Mouse (Mus musculus) T-cell, adult 2 months (primary cell): Measurements from ENCODE around the gene Smtnl2.

ENCODE experiments used
- DNase-seq: peaks from one replicate; pipeline ENCODE4 v3.0.0; 2022; ENCODE audit warnings: low spot score

Smtnl2 gene

DNA sequence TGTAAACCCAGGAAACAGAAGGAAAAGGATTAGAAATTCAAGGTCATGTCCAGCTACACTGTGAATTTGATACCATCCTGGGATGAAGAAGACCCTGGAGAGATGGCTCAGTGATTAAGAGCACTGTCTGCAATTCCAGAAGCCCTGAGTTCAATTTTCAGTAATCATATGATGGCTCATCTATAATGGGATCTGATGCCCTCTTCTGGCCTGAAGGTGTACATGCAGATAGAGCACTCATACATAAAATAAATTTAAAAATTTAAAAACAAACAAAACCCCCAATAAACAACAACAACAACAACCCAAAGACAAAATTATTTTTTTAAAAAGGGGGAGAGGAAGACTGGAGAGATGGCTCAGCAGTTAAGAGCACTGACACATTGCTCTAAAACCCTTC is 15.4 kb upstream of the Smtnl2 start:
- no peak for DNase-seq

DNA sequence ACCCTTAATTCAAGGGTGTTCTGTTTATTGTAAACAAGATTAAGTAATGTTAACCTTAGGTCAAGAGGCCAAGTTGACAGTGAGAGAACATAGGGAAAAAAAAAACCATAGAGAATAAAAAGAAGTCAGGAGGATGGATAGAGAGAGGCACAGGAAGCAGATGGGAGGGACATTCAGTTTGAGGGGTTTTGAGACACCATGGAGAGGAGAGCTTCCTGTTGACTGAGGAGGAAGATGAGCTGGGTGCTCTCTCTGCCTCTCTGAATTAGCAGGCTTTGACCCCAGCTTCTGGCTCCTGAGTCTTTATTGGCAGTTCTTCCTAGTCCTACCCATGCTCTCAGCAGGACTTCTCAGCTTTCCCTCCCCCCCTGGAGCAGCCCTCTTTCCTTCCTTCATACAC is 13.7 kb upstream of the Smtnl2 start:
- no peak for DNase-seq

DNA sequence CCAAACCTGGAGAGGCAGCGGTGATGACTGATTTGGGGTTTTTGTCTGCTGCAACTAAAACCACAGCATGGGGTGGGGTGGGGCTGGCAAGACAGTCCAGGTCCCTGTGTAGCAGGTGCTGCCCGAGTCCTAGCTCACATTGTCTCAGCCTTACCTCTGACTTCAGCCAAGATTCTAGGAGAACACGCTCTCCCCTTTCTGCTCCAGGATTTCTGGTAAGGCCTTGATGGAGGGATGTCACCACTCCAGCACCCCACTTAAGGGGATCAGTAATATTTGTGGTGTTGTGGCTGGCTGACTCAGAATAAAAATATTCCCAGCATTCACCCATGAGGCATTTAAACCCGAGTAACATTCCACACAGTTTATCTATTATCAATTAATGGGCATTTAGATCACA is 12.2 kb upstream of the Smtnl2 start:
- no peak for DNase-seq

DNA sequence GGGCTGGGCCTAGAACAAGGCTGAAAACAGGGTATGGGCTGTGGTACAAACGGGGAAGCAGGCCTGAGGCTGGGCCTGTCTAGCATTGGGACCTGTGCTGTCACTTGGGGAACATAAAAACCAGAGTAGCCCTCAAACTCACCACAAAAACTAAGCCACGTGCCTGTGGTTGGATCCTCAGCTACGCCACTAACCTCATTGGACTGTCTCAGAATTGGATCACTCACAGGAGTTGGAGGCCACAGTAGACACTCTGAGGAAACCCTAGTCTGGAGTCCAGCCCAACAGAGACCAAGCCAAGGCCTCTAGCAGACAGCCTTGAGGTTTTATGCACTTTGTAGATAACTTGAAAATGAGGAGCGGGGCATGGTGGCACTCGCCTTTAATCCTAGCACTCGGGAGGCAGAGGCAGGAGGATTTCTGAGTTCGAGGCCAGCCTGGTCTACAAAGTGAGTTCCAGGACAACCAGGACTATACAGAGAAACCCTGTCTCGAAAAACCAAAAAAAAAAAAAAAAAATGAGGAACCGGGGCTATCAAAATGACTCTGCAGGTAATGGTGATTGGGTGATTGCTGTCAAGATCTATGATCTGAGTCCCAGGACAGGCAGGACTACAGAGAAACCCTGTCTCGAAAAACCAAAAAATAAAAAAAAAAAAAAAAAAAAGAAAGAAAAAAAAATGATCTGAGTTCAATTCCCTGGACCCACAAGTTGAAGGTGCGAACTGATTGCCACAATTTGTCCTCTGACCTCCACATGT is 10.2 kb upstream of the Smtnl2 start:
- no peak for DNase-seq

DNA sequence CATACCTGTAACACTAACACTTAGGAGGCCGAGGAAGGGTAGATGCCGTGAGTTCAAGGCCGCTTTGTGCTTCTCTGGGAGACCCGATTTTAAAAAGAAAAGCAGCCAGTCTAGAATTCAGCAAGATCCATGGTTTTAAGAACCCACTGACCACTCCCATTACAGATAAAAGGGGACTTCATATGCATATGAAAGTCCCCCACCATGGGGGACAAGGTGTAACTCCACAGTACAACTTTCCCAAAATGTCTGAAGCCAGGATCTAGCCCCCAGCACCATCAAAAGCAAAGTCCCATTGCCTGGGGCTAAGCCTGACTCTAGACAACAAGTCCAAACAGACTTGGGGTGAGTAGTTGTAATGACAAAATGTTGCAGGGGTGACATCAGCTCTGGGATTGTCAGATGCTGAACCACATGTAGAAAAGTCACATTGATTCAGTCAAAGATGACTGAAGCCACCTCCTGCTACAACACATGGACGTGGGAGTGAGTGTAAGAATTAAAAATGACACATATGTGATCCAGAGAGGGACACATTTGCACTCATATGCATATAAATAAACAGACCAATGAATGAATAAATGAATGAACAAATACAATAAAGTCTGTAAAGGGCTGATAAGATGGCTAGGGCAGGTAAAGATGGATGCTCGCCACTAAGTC is 9.1 kb upstream of the Smtnl2 start:
- no peak for DNase-seq

DNA sequence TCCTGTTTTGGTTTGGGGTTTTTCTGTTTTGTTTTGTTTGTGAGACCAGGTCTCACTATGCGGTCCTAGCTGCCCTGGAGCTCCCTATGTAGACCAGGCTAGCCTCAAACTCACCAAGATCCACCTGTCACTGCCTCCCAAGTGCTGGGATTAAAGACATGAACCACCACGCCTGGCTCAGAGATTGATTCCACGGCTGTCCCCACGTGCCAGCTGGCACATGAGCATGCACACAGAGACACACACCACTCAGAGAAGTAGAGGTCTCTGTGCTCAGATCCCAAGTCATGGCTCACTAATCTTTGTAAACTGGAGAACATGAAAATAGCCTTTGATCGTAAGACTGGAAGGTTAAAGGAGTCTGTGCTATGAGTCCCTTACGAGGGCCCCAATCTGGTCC is 7.5 kb upstream of the Smtnl2 start:
- DNase-seq = no peak

DNA sequence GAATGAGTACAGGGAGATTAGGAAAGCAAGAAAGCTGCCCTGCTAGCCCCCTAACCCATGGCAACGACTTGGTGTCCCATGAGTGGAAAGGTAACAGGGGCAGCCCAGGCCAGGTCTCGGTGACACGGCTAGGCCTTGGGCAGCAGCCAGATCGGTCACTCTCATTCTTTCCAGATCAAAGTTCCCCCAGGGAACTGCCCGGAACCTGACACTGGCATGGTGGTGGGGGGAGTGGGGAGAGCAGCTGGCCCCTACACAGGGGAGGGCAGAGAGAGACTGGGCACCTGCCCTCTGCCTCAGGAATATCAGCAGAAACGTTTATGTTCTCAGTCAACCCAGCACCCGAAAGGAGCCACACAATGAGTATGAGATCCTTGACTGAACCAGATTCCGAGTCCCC is 6.7 kb upstream of the Smtnl2 start:
- DNase-seq = no peak

DNA sequence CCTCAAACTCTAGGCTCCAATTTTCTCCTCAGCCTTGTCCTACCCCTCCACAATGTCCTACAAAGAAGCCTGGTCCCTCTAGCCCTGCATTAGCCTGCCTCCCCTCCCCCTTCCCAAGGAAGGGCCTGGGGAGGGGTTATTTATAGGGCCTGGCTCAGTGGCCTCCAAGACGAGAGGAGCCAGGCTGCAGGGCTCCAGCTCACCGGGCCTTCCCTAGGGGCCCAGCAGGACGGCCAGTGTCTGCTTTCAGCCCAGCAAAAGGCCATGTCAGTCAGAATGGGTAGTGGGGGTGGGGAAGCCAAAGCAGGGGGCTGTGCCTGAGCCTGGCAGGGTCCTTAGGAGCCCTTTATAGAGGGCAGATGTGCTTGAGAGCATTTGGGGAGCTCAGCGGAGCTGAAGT is 5.9 kb upstream of the Smtnl2 start:
- no peak for DNase-seq

DNA sequence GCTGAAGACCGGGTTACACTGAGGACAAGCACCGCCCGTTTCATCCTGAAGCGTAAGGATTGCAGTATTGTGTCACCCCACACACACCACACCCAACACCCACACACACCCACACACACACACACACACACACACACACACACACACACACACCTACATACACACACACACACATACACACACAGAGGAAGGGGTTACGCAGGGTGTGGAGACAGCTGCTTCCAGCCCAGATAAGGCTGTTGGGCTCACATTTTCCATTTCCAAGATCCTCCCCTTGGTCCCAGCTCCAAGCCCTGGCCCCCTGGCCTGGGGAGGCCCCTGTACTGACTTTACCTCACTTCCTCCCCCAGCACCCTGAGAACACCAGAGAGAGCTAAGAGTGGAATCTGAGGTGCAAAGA is 5.2 kb upstream of the Smtnl2 start:
- no peak for DNase-seq

DNA sequence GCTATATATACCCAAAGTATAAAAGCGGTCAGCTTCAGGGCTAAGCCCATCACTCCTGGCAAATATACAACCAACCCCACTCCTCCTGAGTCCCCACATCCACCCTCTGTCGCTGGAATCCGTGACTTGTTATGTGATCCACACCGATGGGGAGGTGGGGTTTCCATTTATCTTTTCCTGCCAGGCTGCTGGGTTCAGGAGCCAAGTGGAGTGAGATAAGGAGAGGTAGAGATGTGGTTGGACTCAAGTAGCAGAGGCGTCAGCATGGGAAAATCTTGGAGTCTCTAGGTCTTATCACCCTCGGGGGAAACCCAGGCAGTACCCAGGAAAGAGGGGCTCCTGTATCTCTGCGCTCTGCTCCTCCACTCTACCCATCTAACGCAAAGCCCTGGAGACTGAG is 3.6 kb upstream of the Smtnl2 start:
- DNase-seq = no peak

DNA sequence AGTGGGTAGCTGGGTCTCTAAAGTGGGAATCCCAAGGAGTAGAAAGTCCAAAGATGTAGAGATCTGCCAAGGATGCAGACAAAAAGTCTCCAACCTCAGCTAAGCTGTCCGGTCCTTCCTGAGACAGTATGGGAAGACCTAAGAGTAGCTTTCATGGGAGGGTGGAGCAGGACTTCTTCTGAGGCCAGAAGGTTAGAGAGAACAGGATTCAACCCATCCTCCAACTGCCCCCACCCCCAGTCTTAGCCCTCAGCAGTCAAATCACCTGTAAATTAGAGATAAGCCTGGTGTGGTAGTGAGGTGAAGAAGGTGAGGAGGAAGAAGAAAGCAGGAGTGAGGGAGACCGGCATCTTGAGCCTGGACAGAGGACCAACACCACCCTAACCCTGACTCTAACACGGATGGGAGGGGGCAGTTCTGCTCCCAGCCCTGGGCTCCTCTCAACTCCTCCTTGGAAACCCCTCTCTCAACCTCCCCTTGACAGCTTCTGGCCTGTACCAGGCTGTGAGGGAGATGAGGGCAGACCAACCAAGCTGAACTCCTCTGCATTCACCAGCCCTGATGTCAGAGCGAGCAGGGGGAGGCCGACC is 2.2 kb upstream of the Smtnl2 start:
- no peak for DNase-seq

DNA sequence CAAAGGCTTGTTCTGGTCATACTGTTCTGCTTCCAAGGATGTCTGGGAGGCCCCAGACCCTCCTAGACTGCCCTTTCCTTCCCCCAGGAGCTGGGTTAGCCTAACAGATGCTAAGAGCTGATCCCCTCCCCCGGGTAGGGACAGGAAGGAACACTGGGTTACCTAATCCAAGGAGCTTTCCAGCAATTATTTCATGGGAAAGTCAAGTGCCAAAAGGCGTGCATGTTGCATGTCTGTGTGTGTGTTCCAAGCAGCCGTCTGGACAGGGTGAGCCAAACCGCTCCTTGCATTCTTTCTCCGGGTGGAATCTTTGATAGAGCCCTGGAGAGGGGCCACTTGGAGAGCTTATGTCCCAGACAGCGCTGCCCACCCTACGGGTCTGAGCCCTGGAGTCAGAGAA is 1.5 kb upstream of the Smtnl2 start:
- no peak for DNase-seq

DNA sequence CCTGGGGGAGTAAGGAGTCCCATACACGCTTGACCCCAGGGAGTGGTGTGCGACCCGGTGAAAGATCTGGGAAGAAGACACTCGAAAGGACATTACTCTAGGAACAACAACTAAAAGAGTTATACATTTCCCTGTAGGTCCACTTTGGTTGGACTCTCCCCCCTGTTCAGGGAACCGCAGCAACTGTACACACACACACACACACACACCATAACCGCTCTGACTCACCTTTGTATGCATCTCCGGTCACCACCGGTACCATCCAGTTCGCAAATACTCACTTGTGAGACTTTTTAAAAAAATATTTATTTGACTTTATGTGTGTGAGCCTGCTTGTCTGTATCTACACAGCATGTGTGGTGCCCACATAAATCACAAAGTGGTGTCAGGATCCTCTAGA is 432 bp upstream of the Smtnl2 start:
- DNase-seq = no peak

DNA sequence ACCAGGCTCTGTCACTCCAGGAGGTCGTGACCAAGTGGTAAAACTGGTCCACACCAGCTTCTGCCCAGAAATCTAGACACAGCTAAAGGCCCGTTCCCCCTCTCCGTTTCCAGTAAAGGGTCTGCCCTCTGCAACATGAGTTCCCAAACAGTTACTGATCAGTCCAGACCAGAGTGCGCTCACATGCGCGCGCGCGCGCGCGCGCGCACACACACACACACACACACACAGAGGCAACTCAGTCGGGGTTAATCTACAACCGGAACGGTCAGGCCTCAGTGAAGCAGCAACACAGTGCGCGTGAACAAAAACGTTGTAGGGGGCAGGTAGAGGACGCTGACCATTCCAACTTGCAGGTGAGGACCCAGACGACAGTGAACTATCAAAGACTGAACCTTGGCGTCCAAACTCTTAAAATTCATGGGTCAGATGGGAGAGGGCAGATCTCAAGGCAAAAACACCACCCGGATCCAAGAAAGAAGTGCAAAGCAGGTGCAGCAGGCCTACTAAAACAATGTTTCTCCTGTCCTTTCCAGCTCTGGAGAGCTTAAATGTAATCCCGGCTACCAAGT is 906 bp downstream of the Smtnl2 start:
- DNase-seq = no peak

DNA sequence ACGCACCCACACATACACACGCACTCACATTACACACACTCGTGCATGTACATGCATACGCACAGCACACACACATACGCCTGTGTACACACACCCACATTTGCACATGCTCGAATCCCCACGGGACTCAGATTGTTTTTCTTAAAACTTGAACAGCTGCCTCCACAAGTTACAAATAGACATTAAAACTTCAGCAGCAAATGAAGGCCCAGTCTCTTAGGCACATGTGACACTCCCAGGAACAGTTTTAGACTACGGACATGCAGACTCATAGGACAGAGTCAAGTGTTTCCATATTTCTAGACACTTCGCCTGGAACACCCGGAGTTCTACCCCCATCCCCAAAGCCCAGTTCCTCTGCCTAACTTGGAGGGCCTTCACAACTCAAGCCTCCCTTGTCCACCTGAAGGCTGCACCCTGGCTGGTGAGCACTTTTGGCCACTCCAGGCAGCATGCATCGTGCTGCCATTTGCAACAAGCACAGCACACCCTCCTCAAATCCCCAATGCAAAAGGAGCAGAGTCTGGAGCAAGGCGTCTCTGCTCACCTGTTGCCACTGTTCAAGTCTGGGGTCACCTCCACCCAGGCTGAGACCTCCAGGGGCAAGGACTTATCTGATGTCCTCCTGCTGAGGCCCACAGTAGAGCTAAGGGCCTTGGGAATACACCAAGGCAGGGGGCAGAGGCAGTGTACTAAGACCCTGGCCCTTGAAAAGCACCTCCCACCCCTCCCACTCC is 1.7 kb downstream of the Smtnl2 start:
- no peak for DNase-seq

DNA sequence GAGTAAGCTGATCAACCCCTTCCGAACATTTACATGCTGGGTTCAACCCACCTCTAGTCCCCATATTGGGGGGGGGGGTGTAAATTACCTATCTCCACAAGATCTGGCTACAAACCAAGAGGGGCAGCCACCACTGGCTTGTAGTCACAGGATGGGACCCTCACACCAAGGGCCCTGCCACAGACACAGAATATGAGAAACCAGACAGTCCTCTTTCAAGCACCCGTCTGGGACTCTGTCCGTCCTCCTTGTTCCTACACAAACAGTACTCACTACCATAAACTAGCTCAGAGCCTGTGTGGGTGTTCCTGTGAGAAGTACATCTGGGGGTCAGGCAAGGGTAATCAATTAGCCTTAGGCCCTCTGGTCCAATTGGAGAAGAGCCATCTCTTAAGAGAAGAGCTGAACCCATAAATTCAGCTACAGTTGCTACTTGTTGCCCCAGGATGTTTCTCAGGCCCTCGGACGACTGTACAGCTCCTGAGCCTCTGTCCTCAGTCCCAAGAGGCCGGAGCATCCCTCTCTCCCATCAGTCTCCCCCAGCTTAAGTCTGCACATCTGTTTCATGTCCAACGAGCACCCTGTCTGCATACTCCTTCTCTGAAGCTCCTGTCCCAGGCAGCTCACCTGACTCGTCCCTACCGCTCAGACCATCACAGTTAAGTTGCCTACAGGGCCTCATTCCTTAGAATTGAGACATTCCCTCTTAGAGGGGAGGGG is 2.9 kb downstream of the Smtnl2 start:
- DNase-seq = no peak

DNA sequence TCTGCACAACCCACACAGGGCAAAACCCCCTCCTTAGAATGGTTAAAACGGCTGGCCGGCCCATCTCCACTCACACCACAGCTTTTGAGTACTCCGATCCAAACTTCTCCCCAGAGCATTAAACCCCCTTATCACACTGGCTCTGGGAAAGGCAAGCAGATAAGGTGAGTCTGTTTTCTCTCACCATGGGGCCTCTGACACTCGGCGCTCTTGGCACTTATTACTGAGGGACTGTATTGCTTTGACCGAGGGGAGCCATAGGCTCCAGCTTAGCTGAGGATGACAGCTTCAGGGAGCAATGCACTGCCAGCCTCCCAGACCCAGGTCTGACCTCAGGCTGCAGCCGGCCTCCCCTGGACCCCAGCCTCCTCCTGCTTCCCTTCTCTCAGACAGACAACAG is 3.9 kb downstream of the Smtnl2 start:
- DNase-seq = no peak

DNA sequence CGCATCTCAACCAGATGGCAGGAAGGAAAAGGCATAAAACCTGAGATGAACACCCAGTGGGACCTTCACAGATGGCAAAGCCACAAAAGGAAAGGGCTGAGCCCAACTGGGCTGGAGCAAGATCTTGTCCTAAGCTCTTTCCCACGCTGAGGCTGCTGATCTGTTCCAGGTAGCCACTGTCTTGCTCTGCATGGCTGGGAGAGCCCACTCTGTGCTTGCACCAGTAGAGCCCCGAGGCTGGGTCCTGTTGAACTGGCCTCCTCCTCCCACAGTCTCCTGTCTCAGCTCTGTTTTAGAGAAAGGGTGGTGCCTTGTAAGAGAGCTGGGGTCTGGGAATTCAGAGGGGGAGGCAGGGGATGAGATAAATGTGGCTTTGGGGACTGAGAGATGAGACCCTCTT is 4.4 kb downstream of the Smtnl2 start:
- no peak for DNase-seq

DNA sequence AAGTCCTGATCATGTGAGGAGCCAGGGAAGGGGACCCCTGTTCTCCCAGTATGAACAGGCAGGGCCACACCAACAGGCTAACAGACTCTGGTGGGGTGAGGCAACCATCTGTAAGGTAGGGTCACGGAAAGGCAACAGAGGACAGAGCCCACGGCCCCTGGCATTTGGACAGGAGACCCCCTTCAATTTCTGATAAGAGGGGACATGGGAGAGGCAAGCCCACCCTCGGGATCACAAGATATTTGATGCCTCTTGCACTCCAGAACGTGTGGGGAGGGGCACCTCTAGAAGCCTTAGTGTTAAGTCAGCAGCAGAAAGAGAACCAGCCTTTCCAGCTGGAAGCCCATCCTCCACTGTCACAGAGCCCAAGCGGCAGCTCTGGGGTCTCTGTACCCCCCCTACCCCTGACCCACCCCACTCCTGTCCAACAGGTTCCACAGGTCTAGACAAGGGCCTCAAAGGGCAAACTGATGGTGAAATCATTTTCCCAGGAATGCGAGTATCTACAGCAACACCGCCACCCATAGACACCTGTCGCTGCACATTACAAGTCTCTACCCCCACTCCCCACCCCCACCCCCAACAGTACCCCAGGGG is 5.3 kb downstream of the Smtnl2 start:
- DNase-seq = no peak

DNA sequence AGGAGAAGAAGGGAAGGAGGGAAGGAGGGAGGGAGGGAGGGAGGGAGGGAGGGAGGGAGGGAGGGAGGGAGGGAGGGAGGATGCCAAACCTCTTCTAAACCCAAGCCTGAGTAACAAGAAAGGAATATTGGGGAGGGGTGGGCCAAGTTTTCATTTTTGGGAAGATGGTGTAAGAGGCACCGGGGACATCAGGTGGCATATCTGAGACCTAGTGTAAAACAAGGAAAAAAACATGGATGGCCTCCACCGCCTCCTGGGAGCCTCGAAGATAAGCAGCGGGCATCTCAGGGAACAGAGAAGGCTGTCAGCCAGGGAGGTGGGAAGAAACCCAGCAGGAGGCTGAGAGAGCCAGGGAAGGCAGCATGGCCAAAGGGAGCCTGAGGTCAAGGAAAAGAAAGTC is 6.0 kb downstream of the Smtnl2 start:
- no peak for DNase-seq

DNA sequence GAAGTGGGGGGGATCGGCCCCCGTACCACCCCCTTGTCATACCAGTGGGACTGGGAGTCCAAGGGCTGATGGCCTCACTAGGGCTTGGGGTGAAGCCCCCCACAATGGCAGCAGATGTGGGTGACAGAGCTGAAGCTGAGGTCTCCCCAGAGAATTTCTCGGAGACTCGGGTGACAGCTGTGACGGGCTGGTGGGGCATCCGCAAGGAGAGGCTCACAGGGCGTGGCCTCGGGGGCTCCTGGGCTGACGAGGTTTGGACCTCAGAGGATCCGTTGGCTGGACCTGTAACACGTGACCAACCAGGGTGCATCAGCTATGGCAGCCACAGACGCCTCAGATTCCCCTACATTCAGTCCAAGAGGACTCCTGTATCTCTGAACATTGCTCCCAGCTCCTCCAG is 8.5 kb downstream of the Smtnl2 start:
- no peak for DNase-seq

DNA sequence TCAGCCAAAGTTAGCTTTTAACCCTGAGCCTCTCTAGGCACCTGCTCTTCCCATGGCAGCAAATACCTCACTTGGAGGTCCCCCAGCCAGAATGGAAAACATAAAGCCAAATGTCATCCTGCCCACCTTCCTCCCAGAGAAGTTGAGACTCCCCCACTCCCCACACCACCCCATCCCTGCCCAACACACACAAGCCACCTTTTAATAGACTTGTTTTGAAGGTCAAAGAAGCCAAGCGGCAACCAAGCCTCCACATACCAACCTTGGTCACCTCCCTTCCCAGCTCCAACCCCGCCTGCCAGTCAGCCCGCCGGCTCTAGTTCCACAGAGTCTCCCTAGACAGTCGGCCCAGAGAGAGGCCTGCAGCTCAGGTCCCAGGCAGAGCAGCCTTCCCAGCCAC is 9.5 kb downstream of the Smtnl2 start:
- no peak for DNase-seq
